Mouse (Mus musculus): ENCODE data around the gene Col27a1. TPM values are rescaled to one million over a fixed set of nuclear protein-coding genes. Genes with fewer than 3 reads are reported as not detected.

Gene Col27a1
- total RNA-seq, 1 experiment: 2.4 TPM

DNA sequence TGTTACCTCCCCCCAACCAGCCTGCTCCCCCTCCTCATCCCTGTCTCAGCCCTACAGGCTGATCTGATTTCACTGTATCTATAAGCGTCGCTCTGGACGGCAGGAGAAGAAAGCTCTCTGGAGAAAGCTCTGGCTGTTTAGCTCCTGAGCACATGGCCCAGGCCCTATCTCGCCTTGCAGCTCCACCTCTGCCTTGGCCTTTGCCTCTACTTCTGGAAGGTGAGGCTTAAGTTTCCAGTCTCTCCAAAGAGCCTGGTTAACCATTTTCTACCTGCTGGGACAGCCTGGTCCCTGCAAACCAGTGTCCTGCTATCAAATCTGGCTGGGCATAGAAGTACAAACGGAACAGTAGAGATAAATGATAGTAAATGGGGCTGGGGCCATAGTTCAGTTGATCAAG is 22.2 kb upstream of the Col27a1 start:
- no peak for TF ChIP-seq ZNF384 (IDR thresholded peaks at IDR 0.05; ENCODE audit: low read depth, low read length)
- TF ChIP-seq MAFK (IDR thresholded peaks at IDR 0.05; ENCODE audit: insufficient read depth, low read depth, low read length): no peak
- no peak for TF ChIP-seq ZC3H11A (IDR thresholded peaks at IDR 0.05; ENCODE audit: borderline replicate concordance, low read depth, low read length)
- TF ChIP-seq HCFC1 (IDR thresholded peaks at IDR 0.05; ENCODE audit: borderline replicate concordance, insufficient read depth, low read length): no peak
- TF ChIP-seq CHD2 (IDR thresholded peaks at IDR 0.05; ENCODE audit: low read depth, low read length): no peak
- Histone ChIP-seq H3K9me3 (ENCODE audit: control insufficient read depth, insufficient read depth, low read depth, low read length) (no peaks in the 10 kb centered on the region), H3K4me1 (ENCODE audit: control insufficient read depth in 2 of 2, insufficient read depth in 2 of 2, low read length in 2 of 2, poor library complexity in 1 of 2) (no peaks in the 10 kb centered on the region), H3K36me3 (ENCODE audit: control insufficient read depth, insufficient read depth, low read length, poor library complexity, severe bottlenecking) (no peaks in the 10 kb centered on the region), H3K4me3 (ENCODE audit: insufficient read depth in 1 of 2, low read depth in 1 of 2, low read length in 2 of 2, poor library complexity in 1 of 2, severe bottlenecking in 1 of 2) (no peak overlapping the region), H3K27ac (ENCODE audit: insufficient read depth, low read depth, low read length, poor library complexity, severe bottlenecking) (no peak overlapping the region), H3K9ac (ENCODE audit: insufficient read depth, low read depth, low read length, poor library complexity, severe bottlenecking) (no peak overlapping the region)
- no peak for DNase-seq (ENCODE audit: low read depth, low spot score)
- in situ Hi-C loops (cut with MboI; ENCODE audit: low sequenced_read_pairs in 2 of 2, unreplicated experiment in 2 of 2): no loop called here

DNA sequence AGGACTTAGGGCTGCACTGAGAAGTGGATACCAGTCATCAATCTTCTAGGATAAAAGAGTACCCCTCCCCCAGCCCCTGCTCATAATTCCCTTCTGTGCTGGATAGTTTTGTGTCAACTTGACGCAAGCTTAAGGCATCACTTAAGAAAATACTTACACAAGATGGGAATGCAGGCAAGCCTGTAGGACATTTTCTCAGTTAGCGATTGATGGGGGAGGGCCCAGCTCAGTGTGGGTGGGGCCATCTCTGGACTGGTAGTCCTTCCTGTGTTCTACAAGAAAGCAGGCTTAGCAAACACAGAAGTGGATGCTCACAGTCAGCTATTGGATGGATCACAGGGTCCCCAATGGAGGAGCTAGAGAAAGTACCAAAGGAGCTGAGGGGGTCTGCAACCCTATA is 19.4 kb upstream of the Col27a1 start:
- H3K27ac ChIP-seq (ENCODE audit: insufficient read depth, low read depth, low read length, poor library complexity, severe bottlenecking): no peak overlapping the region
- no peaks in the 10 kb centered on the region for H3K4me1 ChIP-seq (ENCODE audit: control insufficient read depth in 2 of 2, insufficient read depth in 2 of 2, low read length in 2 of 2, poor library complexity in 1 of 2)
- DNase-seq (ENCODE audit: low read depth, low spot score): no peak
- TF ChIP-seq CHD2 (IDR thresholded peaks at IDR 0.05; ENCODE audit: low read depth, low read length) (no peak), HCFC1 (IDR thresholded peaks at IDR 0.05; ENCODE audit: borderline replicate concordance, insufficient read depth, low read length) (no peak), ZNF384 (IDR thresholded peaks at IDR 0.05; ENCODE audit: low read depth, low read length) (no peak), MAFK (IDR thresholded peaks at IDR 0.05; ENCODE audit: insufficient read depth, low read depth, low read length) (no peak), ZC3H11A (IDR thresholded peaks at IDR 0.05; ENCODE audit: borderline replicate concordance, low read depth, low read length) (no peak)
- no peaks in the 10 kb centered on the region for H3K9me3 ChIP-seq (ENCODE audit: control insufficient read depth, insufficient read depth, low read depth, low read length)
- H3K4me3 ChIP-seq (ENCODE audit: insufficient read depth in 1 of 2, low read depth in 1 of 2, low read length in 2 of 2, poor library complexity in 1 of 2, severe bottlenecking in 1 of 2): no peak overlapping the region
- no peak overlapping the region for H3K9ac ChIP-seq (ENCODE audit: insufficient read depth, low read depth, low read length, poor library complexity, severe bottlenecking)
- H3K36me3 ChIP-seq (ENCODE audit: control insufficient read depth, insufficient read depth, low read length, poor library complexity, severe bottlenecking): no peaks in the 10 kb centered on the region
- in situ Hi-C loops (cut with MboI; ENCODE audit: low sequenced_read_pairs in 2 of 2, unreplicated experiment in 2 of 2): no loop called here

DNA sequence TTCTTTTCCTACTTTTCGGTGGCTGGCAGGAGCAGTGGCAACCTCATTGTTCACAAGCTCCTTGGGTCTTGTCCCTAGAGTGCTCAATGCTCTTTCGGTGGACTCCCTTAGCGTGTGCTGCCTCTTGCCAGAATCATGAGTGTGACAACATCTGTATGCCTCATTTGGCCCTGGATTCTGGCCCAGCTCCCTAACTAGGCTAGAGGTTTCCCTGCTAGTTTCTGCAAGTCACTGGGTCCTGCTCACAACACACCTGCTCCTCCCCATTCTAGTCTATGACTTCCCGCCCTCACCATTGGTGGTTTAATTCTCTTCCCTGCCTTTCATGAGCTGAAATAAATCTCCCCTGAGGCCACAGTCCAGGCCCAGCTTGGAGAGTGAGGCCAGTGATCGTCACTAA is 14.4 kb upstream of the Col27a1 start:
- Histone ChIP-seq H3K36me3 (ENCODE audit: control insufficient read depth, insufficient read depth, low read length, poor library complexity, severe bottlenecking) (no peaks in the 10 kb centered on the region), H3K9ac (ENCODE audit: insufficient read depth, low read depth, low read length, poor library complexity, severe bottlenecking) (no peak overlapping the region), H3K27ac (ENCODE audit: insufficient read depth, low read depth, low read length, poor library complexity, severe bottlenecking) (no peak overlapping the region), H3K4me3 (ENCODE audit: insufficient read depth in 1 of 2, low read depth in 1 of 2, low read length in 2 of 2, poor library complexity in 1 of 2, severe bottlenecking in 1 of 2) (no peak overlapping the region), H3K9me3 (ENCODE audit: control insufficient read depth, insufficient read depth, low read depth, low read length) (no peaks in the 10 kb centered on the region), H3K4me1 (ENCODE audit: control insufficient read depth in 2 of 2, insufficient read depth in 2 of 2, low read length in 2 of 2, poor library complexity in 1 of 2) (no peaks in the 10 kb centered on the region)
- no peak for DNase-seq (ENCODE audit: low read depth, low spot score)
- in situ Hi-C loops (cut with MboI; ENCODE audit: low sequenced_read_pairs in 2 of 2, unreplicated experiment in 2 of 2): no loop called here
- no peak for TF ChIP-seq ZC3H11A (IDR thresholded peaks at IDR 0.05; ENCODE audit: borderline replicate concordance, low read depth, low read length)
- no peak for TF ChIP-seq HCFC1 (IDR thresholded peaks at IDR 0.05; ENCODE audit: borderline replicate concordance, insufficient read depth, low read length)
- no peak for TF ChIP-seq ZNF384 (IDR thresholded peaks at IDR 0.05; ENCODE audit: low read depth, low read length)
- no peak for TF ChIP-seq MAFK (IDR thresholded peaks at IDR 0.05; ENCODE audit: insufficient read depth, low read depth, low read length)
- TF ChIP-seq CHD2 (IDR thresholded peaks at IDR 0.05; ENCODE audit: low read depth, low read length): no peak

DNA sequence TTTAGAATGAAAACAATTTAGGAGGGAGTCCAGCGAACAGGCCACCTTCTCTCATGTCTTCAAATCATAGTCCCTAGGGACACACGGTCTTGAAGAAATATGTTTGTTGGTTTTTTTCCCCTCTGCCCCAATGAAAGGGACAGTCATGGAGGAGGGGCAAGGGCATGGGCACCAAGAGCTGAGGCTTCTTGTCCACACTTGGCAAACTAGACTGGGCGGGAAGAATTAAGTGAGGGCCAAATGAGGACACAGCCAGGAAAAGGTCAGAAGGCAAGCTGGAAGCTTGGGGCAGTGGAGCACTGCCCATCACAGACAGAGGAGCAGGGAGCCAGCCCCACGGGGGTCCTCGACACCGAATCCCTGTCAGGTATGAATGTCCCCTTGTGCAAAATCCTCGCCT is 9.9 kb upstream of the Col27a1 start:
- Histone ChIP-seq H3K9ac (ENCODE audit: insufficient read depth, low read depth, low read length, poor library complexity, severe bottlenecking) (no peak overlapping the region), H3K4me3 (ENCODE audit: insufficient read depth in 1 of 2, low read depth in 1 of 2, low read length in 2 of 2, poor library complexity in 1 of 2, severe bottlenecking in 1 of 2) (no peak overlapping the region), H3K4me1 (ENCODE audit: control insufficient read depth in 2 of 2, insufficient read depth in 2 of 2, low read length in 2 of 2, poor library complexity in 1 of 2) (no peaks in the 10 kb centered on the region), H3K9me3 (ENCODE audit: control insufficient read depth, insufficient read depth, low read depth, low read length) (no peaks in the 10 kb centered on the region), H3K36me3 (ENCODE audit: control insufficient read depth, insufficient read depth, low read length, poor library complexity, severe bottlenecking) (no peaks in the 10 kb centered on the region), H3K27ac (ENCODE audit: insufficient read depth, low read depth, low read length, poor library complexity, severe bottlenecking) (no peak overlapping the region)
- in situ Hi-C loops (cut with MboI; ENCODE audit: low sequenced_read_pairs in 2 of 2, unreplicated experiment in 2 of 2): no loop called here
- TF ChIP-seq ZC3H11A (IDR thresholded peaks at IDR 0.05; ENCODE audit: borderline replicate concordance, low read depth, low read length) (no peak), CHD2 (IDR thresholded peaks at IDR 0.05; ENCODE audit: low read depth, low read length) (no peak), HCFC1 (IDR thresholded peaks at IDR 0.05; ENCODE audit: borderline replicate concordance, insufficient read depth, low read length) (no peak), ZNF384 (IDR thresholded peaks at IDR 0.05; ENCODE audit: low read depth, low read length) (no peak), MAFK (IDR thresholded peaks at IDR 0.05; ENCODE audit: insufficient read depth, low read depth, low read length) (no peak)
- DNase-seq (ENCODE audit: low read depth, low spot score): no peak

DNA sequence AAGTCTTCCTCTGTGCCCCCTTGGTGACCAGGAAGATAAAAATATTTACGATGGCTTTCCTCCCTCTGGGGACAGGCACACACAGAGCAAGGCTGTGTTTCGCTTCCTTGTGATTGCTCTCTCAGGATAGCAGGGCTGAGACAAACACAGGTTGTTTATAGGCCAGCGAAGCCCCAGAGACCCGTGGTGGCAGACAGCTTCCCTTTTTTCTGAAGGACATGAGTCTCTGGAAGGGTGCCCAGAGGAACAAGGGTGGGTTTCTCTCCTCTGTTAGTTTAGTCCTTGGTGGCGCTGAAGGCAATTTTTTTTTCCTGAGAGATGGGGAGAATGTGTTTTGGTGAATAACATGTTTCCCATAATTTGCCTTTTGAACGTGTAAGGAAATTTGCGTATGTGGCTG is 8.2 kb upstream of the Col27a1 start:
- no peaks in the 10 kb centered on the region for H3K9me3 ChIP-seq (ENCODE audit: control insufficient read depth, insufficient read depth, low read depth, low read length)
- H3K4me1 ChIP-seq (ENCODE audit: control insufficient read depth in 2 of 2, insufficient read depth in 2 of 2, low read length in 2 of 2, poor library complexity in 1 of 2): no peaks in the 10 kb centered on the region
- in situ Hi-C loops (cut with MboI; ENCODE audit: low sequenced_read_pairs in 2 of 2, unreplicated experiment in 2 of 2): no loop called here
- no peak for DNase-seq (ENCODE audit: low read depth, low spot score)
- TF ChIP-seq ZC3H11A (IDR thresholded peaks at IDR 0.05; ENCODE audit: borderline replicate concordance, low read depth, low read length) (no peak), HCFC1 (IDR thresholded peaks at IDR 0.05; ENCODE audit: borderline replicate concordance, insufficient read depth, low read length) (no peak), MAFK (IDR thresholded peaks at IDR 0.05; ENCODE audit: insufficient read depth, low read depth, low read length) (no peak), CHD2 (IDR thresholded peaks at IDR 0.05; ENCODE audit: low read depth, low read length) (no peak), ZNF384 (IDR thresholded peaks at IDR 0.05; ENCODE audit: low read depth, low read length) (no peak)
- H3K9ac ChIP-seq (ENCODE audit: insufficient read depth, low read depth, low read length, poor library complexity, severe bottlenecking): no peak overlapping the region
- no peak overlapping the region for H3K27ac ChIP-seq (ENCODE audit: insufficient read depth, low read depth, low read length, poor library complexity, severe bottlenecking)
- H3K36me3 ChIP-seq (ENCODE audit: control insufficient read depth, insufficient read depth, low read length, poor library complexity, severe bottlenecking): no peaks in the 10 kb centered on the region
- no peak overlapping the region for H3K4me3 ChIP-seq (ENCODE audit: insufficient read depth in 1 of 2, low read depth in 1 of 2, low read length in 2 of 2, poor library complexity in 1 of 2, severe bottlenecking in 1 of 2)
